8 mouse cellular contexts compared by ENCODE assay signal in the genomic region with DNA sequence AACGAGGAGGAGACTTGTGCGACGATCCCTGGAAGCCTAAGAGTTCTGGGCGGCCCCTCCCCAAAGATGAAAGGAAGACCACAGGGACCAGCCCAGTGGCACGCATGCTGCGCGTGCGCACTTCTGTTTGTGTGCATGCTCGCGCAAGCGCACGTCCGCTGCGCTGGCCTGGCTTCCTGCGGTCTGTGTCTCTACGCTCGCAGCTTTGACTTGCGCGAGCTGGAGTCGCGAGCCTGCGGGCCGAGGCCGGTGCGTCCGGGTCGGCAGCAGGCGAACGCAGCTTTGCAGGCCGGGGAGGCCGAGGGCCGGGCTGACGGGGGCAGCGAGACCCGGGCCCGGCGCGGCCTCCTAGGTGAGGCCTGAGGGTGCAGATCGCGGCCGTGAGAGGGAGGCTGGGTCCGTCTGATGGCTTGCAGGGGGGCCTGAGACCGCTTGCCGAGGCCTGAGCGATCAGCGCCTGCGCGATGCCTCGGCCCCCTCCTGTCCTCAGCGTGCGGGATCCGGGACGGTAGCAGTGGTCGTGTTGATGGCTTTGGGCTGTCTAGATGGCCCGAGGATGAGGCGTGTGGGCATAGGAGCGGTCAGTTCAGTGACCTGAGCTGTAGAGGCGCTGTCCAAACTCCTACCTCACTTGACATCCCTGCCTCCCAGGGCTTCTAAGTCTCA. TPM values are rescaled to one million over a fixed set of nuclear protein-coding genes. Genes with fewer than 3 reads are reported as not detected.
DNase-seq lines count a peak whose midpoint lies in the region; ATAC-seq and TF ChIP-seq lines count a peak whose summit lies in the region.

A gene (plus strand): TSS at position 136 of the 666 bp plus-strand sequence.

- no peaks in the 10 kb centered on the region for H3K9me3 ChIP-seq in megakaryocyte, embryonic 14.5 days

- H3K4me3 ChIP-seq in cortical plate, adult 2 months (ENCODE audit: insufficient read depth, low read length): peak within 1 kb of the TSS; percentile 73
- H3K4me3 ChIP-seq in megakaryocyte, embryonic 14.5 days (replicated peaks): peak within 1 kb of the TSS; percentile 100

- DNase-seq in gastrocnemius, adult 8-10 months (ENCODE audit: low spot score in 2 of 2): peak; percentile 87 to 92
- DNase-seq in hindlimb bud, embryonic 11.5 days (ENCODE audit: extremely low spot score, low read depth, low spot score): peak; percentile 96
- DNase-seq in left cerebral cortex, adult 8-10 months (ENCODE audit: low spot score in 2 of 2): peak; percentile 89 to 96
- DNase-seq in right cerebral cortex, postnatal 10 days (ENCODE audit: low spot score in 2 of 2): peak; percentile 98
- peak; percentile 82 for DNase-seq in urinary bladder, postnatal 25 days (ENCODE audit: low spot score)

- TF ChIP-seq POLR2A in cortical plate, adult 2 months (IDR thresholded peaks at IDR 0.05; ENCODE audit: extremely low read depth, insufficient read depth, low read length): peak; percentile 92

- ATAC-seq in activated CD4-positive, CD25-positive, alpha-beta regulatory T cell, adult 4 months: peak; percentile 94

- peaks cover 8% of the 10 kb centered on the region; the same call in 1 of the 2 replicates for H3K4me1 ChIP-seq in cortical plate, adult 2 months (ENCODE audit: control insufficient read depth, insufficient read depth, low read length)
- H3K4me1 ChIP-seq in megakaryocyte, embryonic 14.5 days: peaks cover 55% of the 10 kb centered on the region

- peak within 1 kb of the TSS; percentile 67 for H3K27ac ChIP-seq in cortical plate, adult 2 months (ENCODE audit: insufficient read depth, low read length)

- peaks cover 37% of the 10 kb centered on the region for H3K36me3 ChIP-seq in megakaryocyte, embryonic 14.5 days (replicated peaks; ENCODE audit: low read length)

- H3K27me3 ChIP-seq in megakaryocyte, embryonic 14.5 days (replicated peaks): peaks cover under 1% of the 10 kb centered on the region

- no peak for TF ChIP-seq CTCF in cortical plate, adult 2 months (IDR thresholded peaks at IDR 0.05; ENCODE audit: extremely low read depth, insufficient read depth, low read length)

RNA-seq across cellular contexts. Expression of the gene that starts here (rescaled TPM):
- polyA plus RNA-seq in activated CD4-positive, CD25-positive, alpha-beta regulatory T cell, adult 4 months (2017; shearing (Covaris generic)): 1 to 10 TPM; 2.8 to 3.0 TPM
- polyA plus RNA-seq in cortical plate, adult 2 months (2012; rRNA removed): 21.9 and 22.7 TPM in 2 replicates
- 1 to 10 TPM; 5.9 to 7.8 (median 7.2) TPM for total RNA-seq in gastrocnemius, adult 8-10 months (2022)
- 10 to 100 TPM; 26.9 to 31.8 (median 31.4) TPM for total RNA-seq in left cerebral cortex, adult 8-10 months (2022)
- 1.3 and 1.7 TPM in 2 replicates for polyA plus RNA-seq in megakaryocyte, embryonic 14.5 days (2012; ENCODE audit: insufficient read depth, low replicate concordance)

Comparison
In these comparisons a context has a peak if more than half of its experiments do, and no peak if none do; other contexts are left out.
1. Peak in every context shown above with its lines: DNase-seq, ATAC-seq, H3K4me3 ChIP-seq and H3K27ac ChIP-seq.